Mouse (Mus musculus): ENCODE data around the gene Lrrc55.

GRCm38 (mm10) chr2:85140833-85141232 is 56.2 kb downstream of the Lrrc55 start:
- TF ChIP-seq GATA1 (IDR thresholded peaks at IDR 0.05; ENCODE audit: borderline replicate concordance, low read length): no peak
- no peak for TF ChIP-seq FLI1 (IDR thresholded peaks at IDR 0.05; ENCODE audit: low read length)
